Mouse (Mus musculus): ENCODE measurements around the gene Katnal1.

Gene Katnal1

DNA sequence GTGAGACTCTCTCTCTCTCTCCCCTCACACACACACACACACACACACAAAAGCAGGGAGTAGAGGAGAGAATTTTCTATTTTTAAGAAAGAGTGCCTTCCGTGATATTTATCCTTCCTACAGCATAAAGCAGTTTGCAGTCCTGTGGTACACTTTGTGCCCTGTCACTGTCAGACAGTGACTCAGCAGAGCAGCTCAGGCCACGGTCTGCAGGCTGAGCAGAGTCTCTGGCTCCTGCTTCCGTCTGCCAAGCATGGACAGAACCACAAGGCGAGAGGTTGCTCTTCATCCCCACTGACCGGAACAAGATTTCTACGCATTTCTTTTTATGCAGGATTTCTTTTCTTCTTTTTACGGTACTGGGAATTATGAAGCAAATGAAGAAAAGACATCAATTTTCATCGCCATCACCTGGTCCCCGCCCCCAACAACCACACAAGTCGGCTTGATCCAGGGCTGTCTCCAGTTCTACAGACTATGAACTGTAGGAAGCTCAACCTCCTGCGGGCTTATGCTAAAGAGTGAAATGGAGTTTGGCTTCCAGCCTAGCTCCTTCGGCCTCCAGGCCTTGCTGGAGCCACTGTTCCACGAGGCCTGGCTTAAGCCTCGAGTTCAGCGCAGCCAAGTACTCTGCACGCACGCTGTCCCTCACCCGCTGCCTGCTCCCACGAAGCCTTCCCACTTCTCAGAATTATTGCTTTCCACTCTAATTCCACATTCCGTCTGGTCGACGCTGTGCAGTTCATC lies 25.4 kb upstream of the Katnal1 start:
- no peak for DNase-seq (ENCODE audit: low spot score)

DNA sequence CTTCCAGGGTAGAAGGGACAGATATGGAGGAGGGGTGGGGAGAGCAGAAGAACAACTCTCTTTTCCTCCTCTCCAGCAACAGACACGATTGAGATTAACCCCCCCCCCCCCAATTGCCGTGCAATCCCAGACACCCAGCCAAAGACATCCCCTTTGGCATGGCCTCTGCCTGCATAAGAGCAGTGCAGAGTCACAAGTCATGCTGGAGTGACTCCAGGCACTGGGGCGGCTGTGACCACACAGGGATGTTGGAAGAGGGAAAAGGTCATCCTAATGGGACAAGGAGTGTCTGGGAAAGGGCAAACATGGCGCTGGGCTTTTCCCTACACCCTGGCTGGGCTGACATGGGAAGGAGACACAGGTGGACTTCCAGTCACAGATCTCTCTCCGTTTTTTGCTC lies 24.0 kb upstream of the Katnal1 start:
- peak; percentile 30 for DNase-seq (ENCODE audit: low spot score)

DNA sequence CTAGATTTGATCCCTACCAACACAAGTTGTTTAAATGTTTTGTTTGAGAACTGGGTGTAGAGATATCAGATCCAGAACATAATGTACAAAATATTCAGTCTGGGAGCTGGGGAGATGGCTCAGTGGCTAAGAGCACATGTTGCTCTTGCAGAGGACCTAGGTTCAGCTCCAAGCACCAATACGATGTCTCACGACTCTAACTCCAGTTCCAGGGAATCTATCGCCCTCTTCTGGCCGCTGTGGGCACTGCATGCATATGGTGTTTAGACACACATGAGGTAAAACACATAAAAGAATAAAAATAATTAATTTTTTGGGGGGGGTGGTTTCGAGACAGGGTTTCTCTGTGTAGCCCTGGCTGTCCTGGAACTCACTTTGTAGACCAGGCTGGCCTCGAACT lies 23.3 kb upstream of the Katnal1 start:
- no peak for DNase-seq (ENCODE audit: low spot score)

DNA sequence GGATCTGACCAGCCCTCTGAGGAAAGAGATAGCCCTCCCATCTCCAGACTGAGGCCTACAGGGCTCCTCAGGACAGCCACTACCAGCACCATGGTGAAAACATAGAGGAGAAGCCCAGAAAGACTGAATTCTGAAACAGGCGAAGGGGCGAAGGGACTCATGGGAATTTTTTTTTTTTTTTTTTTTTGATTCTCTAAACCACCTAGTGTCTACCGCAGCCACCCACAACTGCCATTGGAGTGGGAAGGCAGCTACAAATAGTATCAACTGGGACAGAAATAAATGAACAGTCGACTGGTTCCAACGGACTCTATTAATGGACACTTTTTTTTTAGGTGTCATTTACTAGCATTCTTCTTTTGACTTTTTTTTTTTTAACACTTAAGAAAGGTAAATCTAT lies 22.2 kb upstream of the Katnal1 start:
- DNase-seq (ENCODE audit: low spot score), result no peak

DNA sequence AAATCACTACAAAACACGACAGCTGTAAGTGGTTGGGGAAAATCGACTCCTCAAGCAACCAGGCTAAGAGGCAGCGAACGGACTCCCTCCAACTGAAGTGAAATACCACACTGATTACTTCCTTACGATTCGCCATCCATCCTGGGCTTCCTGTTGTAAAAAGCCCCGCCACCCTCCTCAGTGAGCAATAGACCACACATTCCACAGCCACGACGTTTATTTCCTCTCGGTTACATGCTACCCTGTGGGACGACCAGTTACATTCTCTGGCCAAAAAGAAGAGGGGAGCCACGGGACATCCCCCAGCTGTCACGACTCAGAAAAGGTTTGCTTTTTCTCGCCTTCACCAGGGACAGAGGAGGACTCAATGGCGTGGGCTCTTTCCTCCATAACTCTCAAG lies 20.9 kb upstream of the Katnal1 start:
- no peak for DNase-seq (ENCODE audit: low spot score)

DNA sequence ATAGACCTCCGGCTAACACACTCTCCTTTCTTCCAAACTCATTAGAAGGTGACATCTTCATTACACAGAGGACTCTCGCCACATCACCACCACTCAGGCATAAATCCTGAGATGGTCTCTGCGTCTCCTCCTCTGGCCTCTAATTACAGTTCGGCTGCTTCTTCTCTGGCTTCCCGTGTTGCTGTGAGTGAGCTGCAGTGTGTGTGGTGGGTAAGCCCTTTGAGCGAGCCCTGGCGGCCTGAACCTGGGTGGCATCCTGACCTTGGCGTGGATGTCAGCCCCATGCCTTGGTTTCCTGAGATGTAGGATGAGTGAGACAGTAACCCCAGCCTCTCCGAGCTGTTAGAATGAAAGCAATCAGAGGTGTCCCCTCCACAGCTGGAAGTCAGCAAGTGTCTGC lies 19.5 kb upstream of the Katnal1 start:
- no peak for DNase-seq (ENCODE audit: low spot score)

DNA sequence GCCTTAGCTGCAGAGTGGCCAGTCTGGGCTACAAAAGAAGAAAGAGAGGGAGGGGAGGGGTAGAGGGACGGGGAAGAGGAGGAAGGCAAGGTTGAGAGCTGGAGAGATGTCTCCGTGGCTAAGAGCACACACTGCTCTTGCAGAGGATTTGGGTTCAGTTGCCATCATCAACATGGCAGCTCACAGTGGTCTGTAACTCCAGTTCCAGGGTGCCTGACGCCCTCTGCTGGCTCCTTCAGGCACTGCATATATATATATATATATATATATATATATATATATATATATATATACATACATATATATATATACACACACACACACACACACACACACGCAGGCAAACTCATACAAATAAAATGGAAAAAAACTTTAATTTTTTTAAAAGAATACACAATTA lies 18.3 kb upstream of the Katnal1 start:
- no peak for DNase-seq (ENCODE audit: low spot score)

DNA sequence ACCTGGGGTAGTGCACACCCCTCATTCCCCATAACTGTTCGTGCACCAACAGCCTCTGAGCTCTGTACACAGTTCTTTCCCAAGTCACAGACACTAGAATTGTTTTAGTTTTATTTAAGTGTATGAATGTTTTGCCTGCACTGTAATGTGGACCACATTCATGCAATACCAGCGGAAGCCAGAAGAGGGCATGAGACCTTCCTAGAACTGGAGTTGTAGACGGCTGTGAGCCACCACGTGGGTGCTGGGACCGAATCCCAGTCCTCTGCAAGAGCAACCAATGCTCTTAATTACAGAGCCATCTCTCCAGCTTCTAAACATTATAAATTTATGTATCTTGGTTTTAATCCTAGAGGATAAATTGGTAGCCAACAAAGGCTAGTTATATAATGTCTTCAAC lies 17.7 kb upstream of the Katnal1 start:
- no peak for DNase-seq (ENCODE audit: low spot score)

DNA sequence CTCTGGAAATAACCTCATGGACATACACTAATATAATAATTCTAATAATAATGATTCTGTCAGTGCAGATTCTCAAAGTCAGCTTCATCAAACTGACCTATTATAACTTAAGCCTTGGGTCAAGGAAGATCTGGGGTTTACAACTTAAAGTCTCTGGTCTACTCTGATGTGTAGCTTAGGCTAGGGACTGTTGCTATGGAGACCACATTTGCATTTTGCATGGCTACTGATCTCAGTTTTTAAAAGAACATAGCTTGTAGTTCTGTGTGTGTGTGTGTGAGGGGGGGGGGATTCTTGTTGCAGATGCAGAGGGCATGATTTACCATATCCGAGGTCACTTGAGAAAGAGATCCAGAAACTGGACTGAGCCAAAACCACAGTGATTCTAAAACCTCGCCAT lies 16.6 kb upstream of the Katnal1 start:
- no peak for DNase-seq (ENCODE audit: low spot score)

DNA sequence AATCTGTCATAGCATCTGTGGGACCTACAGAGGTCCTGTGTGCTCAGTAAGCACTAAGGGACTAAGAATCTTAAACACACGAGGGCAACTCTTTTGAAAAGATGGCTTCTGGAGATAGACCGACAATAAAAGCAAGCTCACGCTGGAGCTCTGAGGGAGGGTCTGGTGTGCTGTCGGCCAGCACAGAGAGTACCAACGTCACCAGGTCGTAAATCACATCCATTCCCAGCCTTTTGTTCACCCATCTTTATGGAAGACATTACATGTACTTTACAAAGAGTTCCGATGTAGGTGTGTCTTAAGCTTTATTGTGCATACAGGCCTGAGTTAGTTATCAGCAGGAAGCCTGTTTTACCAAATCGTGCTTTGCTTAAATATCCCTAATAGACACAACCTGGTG lies 14.9 kb upstream of the Katnal1 start:
- no peak for DNase-seq (ENCODE audit: low spot score)

DNA sequence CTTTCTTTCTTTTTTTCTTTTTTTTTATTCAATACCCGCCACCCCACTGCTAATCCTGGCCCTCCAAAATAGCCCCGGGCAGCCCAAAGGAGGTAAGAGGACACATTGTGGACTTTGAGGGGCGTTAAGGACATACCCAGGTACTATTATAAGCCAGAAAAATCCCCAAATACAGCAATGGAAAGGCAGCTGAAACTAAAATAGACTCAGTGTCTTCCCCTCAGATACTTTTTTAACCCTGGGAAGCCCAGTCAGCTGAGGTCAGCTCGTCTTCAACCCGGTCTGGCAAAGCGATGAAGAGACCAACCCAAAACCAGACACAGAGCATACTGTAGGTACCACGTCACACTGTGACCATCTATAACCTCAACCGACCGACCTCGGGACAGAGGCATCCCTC lies 14.3 kb upstream of the Katnal1 start:
- no peak for DNase-seq (ENCODE audit: low spot score)

DNA sequence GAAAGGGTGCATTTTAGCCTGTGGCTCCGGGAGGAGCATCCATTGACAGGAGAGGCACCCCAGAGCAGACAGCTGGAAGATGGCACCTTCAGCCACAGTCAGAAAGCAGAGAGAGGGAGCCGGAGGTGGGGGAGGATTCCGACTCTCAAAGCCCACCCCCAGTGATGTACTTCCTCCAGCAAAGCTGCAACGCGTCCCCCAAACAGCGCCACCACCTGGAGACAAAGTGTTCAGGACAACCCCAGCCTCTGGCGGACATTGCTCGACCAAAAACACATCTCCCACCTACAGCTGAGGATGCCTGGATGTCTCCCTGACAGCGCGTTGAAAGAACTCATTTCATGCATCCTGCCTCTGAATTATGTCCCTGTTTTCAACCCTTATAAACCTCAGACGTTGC lies 13.8 kb upstream of the Katnal1 start:
- no peak for DNase-seq (ENCODE audit: low spot score)

DNA sequence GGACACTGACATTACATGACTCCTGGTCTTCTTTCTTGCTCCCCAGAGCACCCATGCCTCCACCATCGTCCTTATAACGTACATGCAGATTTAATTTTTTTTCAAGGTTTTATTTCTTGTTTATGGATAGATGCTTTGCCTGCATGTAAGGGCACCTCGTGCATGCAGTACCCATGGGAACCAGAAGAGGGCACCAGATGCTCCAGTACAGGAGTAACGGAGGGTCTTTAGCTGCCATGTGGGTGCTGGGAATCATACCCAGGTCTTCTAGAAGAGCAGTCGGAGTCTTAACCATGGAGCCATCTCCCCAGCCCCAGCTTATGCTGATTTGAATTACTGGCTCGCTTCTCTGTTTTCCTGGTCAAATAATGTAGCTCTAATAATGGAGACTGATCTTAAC lies 13.2 kb upstream of the Katnal1 start:
- no peak for DNase-seq (ENCODE audit: low spot score)

DNA sequence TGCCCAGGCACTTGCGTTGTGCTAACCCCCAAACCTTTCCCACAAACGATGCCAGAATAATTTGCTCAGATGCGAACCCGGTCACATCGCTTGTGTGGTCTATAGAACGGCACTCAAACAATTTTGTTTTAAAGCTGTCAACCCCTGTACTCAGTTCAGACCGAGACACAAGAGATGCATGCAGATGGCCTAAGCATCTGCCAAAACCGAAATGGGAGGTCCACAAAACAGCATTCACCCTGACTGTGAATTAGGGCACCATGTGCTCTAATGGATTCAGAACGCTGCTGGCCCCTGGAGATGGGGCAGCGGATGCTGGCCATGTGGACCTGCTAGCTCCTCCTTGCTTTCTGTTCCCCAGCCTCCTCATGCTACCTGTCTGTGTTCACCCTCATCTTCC lies 12.7 kb upstream of the Katnal1 start:
- DNase-seq (ENCODE audit: low spot score), result no peak

DNA sequence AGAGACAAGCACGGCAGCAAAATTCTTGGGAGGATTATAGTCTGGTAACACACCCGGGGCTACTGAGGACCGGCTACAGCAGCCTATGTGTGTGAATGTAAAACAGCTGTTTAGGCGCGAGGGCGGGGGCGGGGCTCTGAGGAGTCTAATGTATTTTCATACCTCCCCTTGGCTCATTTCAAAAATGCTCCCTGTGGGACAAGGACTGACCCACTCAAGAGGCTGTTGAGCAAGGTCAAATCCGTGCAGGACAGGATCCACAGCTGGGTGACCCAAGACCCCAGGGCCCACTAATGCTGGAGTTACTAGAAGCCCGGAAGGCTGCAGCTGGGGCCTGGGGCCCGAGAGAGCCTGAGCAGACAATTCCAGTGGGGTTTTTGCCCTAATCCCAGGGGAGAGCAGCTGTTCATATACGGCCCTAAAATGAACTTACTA lies 10.8 kb upstream of the Katnal1 start:
- DNase-seq (ENCODE audit: low spot score), result no peak

DNA sequence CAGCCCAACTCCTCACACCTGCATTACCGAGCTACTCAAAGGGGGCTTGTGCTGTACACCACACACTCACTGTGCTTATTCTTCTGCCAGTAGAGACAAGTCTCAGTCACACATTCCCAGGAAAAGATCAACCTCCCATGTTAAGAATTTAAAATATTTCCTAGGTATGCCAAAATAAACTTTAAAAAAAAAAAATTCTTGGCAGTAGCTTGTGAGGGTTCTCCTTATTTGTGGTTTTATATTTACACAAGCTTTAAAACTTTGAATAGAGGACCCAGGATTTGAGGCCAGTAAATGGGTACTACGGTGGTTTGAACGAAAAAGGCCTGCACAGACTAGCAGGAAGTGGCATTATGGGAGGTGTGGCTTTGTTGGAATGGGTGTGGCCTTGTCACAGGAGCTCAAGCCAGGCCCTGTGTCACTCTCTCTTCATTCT lies 7.4 kb upstream of the Katnal1 start:
- DNase-seq (ENCODE audit: low spot score), result no peak

DNA sequence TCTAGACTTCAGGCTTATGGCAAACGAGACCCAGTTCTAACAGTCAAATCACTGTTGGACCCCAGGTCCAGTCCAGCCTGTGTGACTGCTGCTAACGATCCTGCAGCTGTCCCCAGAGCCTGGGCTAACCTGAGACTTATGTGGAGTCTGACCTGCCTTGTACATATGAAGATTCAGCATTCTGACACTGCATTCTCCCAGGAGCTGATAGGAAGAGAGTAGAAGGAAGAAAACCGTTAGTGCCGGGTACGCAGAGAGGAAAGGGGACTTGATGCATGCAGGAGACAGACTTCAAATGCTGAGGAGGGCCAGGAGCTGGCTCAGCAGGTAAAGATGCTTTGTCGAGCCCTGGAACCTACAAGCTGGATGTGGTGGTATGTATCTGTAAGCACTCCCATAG lies 6.8 kb upstream of the Katnal1 start:
- DNase-seq (ENCODE audit: low spot score), result no peak

DNA sequence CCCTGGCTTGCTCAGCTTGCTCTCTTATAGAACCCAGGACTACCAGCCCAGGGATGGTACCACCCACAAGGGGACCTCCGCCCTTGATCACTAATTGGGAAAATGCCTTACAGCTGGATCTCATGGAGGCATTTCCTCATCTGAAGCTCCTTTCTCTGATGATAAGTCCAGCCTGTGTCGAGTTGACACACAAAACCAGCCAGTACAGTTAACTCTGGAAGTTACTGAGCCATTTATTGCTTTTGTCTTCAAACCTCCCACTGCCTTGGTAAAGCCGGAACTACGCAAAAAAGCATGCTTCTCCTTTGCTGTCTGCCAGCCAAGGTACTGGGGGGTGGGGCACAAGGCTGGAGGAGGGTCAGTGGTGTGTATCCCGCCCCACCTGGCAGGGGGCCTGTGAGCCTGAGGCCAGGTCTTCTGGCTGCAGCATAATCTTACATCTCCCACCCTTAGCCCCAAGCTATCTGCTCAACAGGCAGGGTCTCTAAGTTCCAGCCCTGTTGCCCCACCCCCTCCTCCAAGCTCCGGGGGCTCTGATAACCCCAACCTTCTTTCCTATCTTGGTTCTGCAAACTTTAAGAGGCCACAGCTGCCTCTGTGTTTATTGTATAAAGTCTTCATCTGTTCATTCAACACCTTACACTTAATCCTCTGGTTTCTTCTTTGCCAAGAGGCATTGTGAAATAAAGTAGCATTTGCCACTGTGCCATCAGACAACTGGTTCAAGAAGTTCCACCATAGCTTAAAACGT lies 6.1 kb upstream of the Katnal1 start:
- no peak for DNase-seq (ENCODE audit: low spot score)

DNA sequence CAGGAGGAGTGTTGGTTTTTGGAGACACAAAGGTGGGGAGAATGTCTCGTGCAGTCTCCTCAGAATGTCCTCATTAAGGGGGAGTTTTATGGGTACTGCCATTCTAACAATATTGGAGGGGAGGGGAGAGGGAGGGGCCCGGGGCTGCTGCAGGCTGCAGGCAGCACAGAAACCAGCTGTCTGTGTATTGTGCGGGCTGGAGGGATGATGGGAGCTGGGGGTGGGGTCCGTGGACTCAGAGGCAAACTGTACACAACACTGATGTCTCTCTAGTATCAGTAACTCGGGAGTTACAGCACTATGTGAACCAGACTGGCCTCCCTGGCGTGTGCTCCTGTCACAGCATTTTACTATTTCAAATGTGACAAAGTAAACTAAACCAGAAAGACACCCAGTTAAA lies 5.3 kb upstream of the Katnal1 start:
- no peak for DNase-seq (ENCODE audit: low spot score)

DNA sequence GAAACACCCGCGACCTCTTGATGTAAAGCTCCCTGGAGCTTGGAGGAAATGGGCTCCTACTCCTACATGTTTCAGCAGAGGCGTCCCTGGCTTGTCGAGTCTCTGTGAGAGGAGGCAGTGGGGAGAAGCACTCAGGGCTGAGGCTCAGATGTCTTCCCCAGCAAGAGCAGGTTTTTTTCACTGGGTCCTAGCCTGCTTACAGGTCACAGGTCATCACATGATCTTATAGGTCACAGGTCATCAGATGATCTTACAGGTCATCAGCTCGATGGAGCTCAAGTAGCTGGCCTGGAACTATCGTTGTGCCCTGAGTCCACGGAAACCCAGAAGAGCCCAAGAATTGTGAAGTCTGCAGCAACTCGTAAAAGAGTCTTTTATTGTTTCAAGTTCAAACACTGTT lies 4.6 kb upstream of the Katnal1 start:
- no peak for DNase-seq (ENCODE audit: low spot score)

DNA sequence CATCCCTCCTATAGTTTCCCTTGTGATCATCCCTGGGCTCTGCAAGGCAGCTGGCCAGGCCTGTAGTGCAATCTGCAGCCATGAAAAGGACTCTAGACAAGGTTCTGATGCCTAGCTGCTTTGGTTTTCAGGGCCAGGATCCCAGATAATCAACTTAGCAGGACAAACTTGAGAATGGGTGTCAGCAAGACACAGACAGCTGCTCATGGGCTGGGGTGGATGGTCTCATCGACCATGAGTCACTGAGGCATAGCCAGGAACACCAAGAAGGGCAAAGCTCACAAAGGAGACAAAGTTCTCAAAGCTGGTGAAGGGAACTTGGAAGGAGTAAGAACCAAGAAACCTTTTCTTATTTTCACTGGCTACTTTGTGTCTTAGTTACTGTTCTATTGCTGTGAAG lies 2.2 kb upstream of the Katnal1 start:
- DNase-seq (ENCODE audit: low spot score), result no peak

DNA sequence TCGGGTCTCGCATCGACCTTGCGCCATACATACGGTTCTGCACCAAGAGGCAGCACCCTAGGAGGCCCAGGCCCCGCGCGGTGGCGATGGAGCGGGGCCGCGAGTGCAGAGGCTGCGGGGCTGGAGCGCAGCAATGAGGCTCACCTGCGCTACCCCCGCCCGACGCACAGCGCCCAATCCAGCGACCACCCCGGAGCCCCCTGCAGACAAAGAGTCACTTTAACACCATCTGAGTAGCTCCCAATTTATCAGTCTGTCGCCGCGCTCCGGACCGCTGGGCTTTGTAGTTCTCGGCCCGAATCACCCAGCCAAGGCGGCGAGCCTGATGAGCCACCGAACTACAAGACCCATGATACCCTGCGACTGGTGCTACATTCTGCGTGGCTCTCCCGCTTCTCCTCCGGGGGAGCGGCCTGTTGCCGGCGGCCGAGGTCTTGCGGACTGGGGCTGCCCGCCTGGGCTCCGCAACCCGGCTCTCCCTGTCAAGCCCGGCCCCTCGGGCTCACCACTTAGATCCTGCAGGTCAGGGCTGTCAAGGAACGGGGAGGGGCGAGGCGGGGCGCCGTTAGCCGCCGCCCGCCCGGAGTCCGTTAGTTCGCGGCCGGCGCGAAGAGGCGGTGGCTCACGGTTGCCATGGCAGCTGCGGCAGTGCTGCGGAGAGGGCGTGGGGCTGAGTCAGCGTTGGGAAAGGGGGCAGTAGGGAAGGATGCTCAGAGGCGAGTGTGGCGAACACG lies 571 bp downstream of the Katnal1 start:
- peak; percentile 91 for DNase-seq (ENCODE audit: low spot score)

DNA sequence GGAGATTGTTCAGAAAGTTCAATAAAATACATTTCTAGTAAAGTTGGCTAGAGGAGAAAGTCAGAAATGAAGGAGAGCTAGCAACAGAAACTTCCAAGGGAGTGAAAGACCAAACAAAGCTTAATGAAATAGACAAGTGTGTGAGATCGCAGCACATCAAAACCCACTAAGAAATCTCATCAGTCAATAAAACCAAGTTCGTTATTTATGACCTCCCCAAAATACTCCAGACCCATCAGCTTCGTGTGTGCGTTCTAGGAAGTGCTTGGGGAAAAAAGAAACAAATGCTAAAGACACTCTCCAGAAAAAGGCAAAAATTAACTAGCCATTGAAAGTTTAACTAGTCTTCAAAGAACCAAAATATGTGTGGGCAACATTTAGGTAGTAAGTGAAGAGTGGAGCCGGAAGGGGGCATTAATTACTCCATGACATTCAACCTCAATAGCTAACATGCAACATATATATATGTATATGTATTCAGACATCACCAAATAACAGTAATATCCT lies 1.4 kb downstream of the Katnal1 start:
- no peak for DNase-seq (ENCODE audit: low spot score)

Data from ovary, adult 18-20 months (tissue).